Mouse (Mus musculus) embryonic facial prominence, embryonic 12.5 days (tissue): ENCODE data around the gene Cd302. TPM values are rescaled to one million over a fixed set of nuclear protein-coding genes. Genes with fewer than 3 reads are reported as not detected.

Experiments
- ATAC-seq: fragments of 200-750 bp; cut with Nextera tagmentation; 2 replicates; pipeline ENCODE4 v1.8.0; 2017; ENCODE audit not compliant: insufficient number of reproducible peaks, insufficient read depth, low FRiP score, low TSS enrichment
- H3K27ac ChIP-seq: fragments of 300-500 bp; sonication (generic); 2 replicates; pipeline ENCODE4 v1.5.1; 2016; ENCODE audit warnings: mild to moderate bottlenecking
- H3K27me3 ChIP-seq: fragments of 300-500 bp; sonication (generic); 2 replicates; pipeline ENCODE4 v1.6.1; 2016; ENCODE audit warnings: mild to moderate bottlenecking, moderate library complexity
- H3K36me3 ChIP-seq: fragments of 300-500 bp; sonication (generic); 2 replicates; pipeline ENCODE4 v1.6.1; 2016; ENCODE audit warnings: mild to moderate bottlenecking
- H3K4me1 ChIP-seq: fragments of 300-500 bp; sonication (generic); 2 replicates; pipeline ENCODE4 v1.6.1; 2016
- H3K4me2 ChIP-seq: fragments of 300-500 bp; sonication (generic); replicated peaks from 2 replicates; pipeline ENCODE4 v1.6.1; 2016; ENCODE audit warnings: mild to moderate bottlenecking, moderate library complexity
- H3K4me3 ChIP-seq: fragments of 300-500 bp; sonication (generic); 2 replicates; pipeline ENCODE4 v1.5.1; 2016; ENCODE audit warnings: mild to moderate bottlenecking
- H3K9ac ChIP-seq: fragments of 300-500 bp; sonication (generic); 2 replicates; pipeline ENCODE4 v1.6.1; 2016; ENCODE audit warnings: mild to moderate bottlenecking, moderate library complexity
- H3K9me3 ChIP-seq: fragments of 300-500 bp; sonication (generic); 2 replicates; pipeline ENCODE4 v1.6.1; 2016; ENCODE audit warnings: mild to moderate bottlenecking, moderate library complexity
- WGBS: fragments of 180-500 bp; shearing (Covaris S2); methylation state at CpG from one replicate; pipeline ENCODE4 v1.1.7; 2016; 5-methylcytosine and 5-hydroxymethylcytosine counted together
- polyA plus RNA-seq: library from polyadenylated mRNA; unstranded; fragments of >200 nt; fragmentation: Nextera tagmentation; extraction: Ambion mirVana; gene quantifications from 2 replicates; pipeline ENCODE4 v1.2.1, GENCODE M21; 2016

Gene Cd302
- polyA plus RNA-seq, 1 experiment from 2014 or later, result 37.9 TPM

DNA sequence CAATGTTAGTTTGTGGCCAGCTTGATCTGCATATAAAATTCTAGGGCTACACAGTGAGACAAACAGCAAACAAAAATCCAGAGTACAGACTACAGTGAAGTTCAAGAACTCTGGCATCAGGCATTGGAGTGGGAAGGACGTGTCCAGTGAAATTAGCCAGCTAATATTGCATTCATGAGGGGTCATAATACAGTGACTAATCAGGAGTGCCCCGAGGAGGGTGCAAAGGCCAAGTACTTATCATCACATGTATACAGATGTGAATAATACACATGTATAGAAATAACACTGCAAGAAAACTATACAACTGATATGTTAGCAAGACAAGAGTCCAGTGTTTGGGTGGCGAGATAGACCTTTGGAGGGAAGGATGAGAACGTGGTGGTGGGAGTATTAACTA, 31.5 kb downstream of the Cd302 start:
- no peaks in the 10 kb centered on the region for H3K4me1 ChIP-seq
- H3K4me3 ChIP-seq, result no peak overlapping the region
- peaks cover 17% of the 10 kb centered on the region for H3K36me3 ChIP-seq
- no peak overlapping the region for H3K4me2 ChIP-seq
- no peak overlapping the region for H3K9ac ChIP-seq
- H3K27ac ChIP-seq, result no peak overlapping the region
- no peaks in the 10 kb centered on the region for H3K9me3 ChIP-seq
- H3K27me3 ChIP-seq, result no peaks in the 10 kb centered on the region
- no peak for ATAC-seq
- 86% methylated on average over 4 of the region's 4 CpGs for WGBS

DNA sequence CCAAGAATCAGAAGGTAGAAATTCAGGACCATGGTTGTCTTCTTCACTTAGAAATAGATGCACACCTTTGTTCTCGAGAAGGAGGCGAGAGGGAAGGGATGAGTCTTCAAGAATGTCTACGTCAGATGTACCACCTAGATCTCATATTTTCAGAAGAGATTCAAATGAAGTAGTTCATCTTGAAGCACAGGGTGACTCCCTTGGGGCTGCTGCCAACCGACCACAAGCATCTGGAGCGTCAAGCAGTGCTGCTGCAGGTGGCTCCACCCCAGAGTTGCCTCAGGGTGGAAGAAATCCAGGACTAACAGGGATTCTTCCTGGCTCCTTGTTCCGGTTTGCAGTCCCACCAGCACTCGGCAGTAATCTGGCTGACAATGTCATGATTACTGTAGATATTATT, 49.8 kb downstream of the Cd302 start:
- no peak overlapping the region for H3K4me2 ChIP-seq
- 79% methylated on average over 7 of the region's 7 CpGs for WGBS
- no peak overlapping the region for H3K4me3 ChIP-seq
- no peak overlapping the region for H3K27ac ChIP-seq
- no peaks in the 10 kb centered on the region for H3K27me3 ChIP-seq
- no peak overlapping the region for H3K9ac ChIP-seq
- no peaks in the 10 kb centered on the region for H3K4me1 ChIP-seq
- H3K36me3 ChIP-seq, result peaks cover 67% of the 10 kb centered on the region
- no peaks in the 10 kb centered on the region for H3K9me3 ChIP-seq
- ATAC-seq, result no peak

DNA sequence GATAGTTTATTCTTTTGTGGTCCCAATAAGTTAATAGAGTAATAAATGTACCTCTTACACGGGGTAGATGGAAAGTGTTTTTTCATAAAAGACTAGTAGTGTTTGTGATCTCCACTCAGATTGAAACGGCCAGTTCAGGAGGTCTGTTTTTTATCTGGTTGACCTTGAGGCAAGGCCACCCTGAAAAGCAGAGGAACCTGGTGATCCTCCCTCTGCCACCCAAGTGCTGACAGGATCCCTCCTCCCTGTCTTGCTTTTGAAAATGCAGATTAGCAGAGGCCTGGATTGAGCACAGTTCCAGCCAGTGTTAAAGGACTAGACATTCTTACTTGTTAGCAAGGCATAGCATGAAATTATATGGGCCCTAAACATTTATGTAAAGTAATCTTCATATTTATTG, 51.1 kb downstream of the Cd302 start:
- no peaks in the 10 kb centered on the region for H3K27me3 ChIP-seq
- no peak overlapping the region for H3K27ac ChIP-seq
- H3K9ac ChIP-seq, result no peak overlapping the region
- H3K36me3 ChIP-seq, result peaks cover 62% of the 10 kb centered on the region
- ATAC-seq, result no peak
- H3K4me1 ChIP-seq, result no peaks in the 10 kb centered on the region
- 66% methylated on average over 2 of the region's 2 CpGs for WGBS
- no peaks in the 10 kb centered on the region for H3K9me3 ChIP-seq
- no peak overlapping the region for H3K4me3 ChIP-seq
- H3K4me2 ChIP-seq, result no peak overlapping the region

DNA sequence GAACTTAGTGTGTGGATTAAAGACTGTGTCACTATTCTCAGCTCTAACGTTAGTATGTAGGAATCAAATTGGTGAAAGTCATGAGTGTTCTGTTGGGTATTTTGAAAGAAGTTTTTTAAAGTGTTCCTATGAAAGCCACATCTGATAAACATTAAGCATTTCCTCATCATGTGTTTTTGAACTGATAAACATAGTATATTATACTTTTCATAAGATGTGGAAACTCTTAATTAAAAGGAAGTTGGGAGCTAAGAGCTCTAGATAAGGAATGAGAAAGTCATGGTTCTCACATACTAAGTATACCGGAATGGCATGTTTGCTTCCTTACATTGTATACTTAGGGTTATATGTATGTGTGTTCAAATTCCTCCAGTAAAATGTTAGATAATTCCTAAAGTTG, 53.9 kb downstream of the Cd302 start:
- no peak overlapping the region for H3K9ac ChIP-seq
- H3K4me3 ChIP-seq, result no peak overlapping the region
- peaks cover 43% of the 10 kb centered on the region for H3K36me3 ChIP-seq
- no peak for ATAC-seq
- H3K4me1 ChIP-seq, result no peaks in the 10 kb centered on the region
- H3K4me2 ChIP-seq, result no peak overlapping the region
- 86% methylated on average over 2 of the region's 2 CpGs for WGBS
- no peak overlapping the region for H3K27ac ChIP-seq
- H3K9me3 ChIP-seq, result no peaks in the 10 kb centered on the region
- H3K27me3 ChIP-seq, result no peaks in the 10 kb centered on the region

DNA sequence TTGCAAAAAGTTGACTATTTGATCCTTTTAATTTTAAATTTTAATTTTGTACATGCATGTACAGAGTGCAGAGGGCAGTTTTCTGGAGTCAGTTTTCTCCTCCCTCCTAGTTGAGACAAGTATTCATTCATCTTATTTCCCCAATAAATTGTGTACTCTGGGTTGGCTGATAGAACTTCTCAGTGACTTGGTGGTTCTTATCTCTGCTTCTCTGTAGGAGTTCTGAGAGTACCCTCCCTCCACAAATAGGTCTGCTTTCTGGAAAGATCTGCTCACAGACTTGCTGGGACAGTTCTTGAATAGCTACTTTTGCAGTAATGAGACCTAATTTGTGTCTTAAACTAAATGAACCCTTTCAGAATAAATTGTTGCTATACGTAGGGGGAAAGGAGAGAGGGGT, 55.8 kb downstream of the Cd302 start:
- H3K9ac ChIP-seq, result no peak overlapping the region
- no peaks in the 10 kb centered on the region for H3K9me3 ChIP-seq
- H3K4me1 ChIP-seq, result no peaks in the 10 kb centered on the region
- WGBS, result 71% methylated on average over 1 of the region's 1 CpGs
- ATAC-seq, result no peak
- peaks cover 31% of the 10 kb centered on the region for H3K36me3 ChIP-seq
- no peaks in the 10 kb centered on the region for H3K27me3 ChIP-seq
- H3K4me3 ChIP-seq, result no peak overlapping the region
- no peak overlapping the region for H3K27ac ChIP-seq
- H3K4me2 ChIP-seq, result no peak overlapping the region

DNA sequence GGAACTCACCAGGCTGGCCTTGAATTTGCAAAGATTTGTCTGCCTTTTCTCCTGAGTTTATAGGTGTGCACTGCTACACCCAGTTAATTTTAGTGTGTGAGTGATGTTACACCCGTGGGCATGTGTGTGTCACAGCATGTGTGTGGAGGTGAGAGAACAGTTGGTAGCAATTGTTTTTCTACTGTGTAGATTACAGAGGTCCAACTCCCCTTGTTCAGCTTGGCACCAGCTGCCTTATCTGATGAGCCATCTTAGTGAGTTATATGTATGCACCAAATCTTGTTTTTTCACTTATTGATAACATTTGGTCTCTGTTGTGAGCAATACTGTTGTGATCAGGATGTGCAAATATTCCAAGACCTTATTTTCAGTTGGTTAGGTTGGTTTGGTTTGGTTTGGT, 60.8 kb downstream of the Cd302 start:
- Histone ChIP-seq H3K9me3 (no peaks in the 10 kb centered on the region), H3K4me2 (no peak overlapping the region), H3K27me3 (no peaks in the 10 kb centered on the region), H3K4me3 (no peak overlapping the region), H3K36me3 (no peaks in the 10 kb centered on the region), H3K4me1 (no peaks in the 10 kb centered on the region), H3K9ac (no peak overlapping the region), H3K27ac (no peak overlapping the region)
- no peak for ATAC-seq
- WGBS, result 86% methylated on average over 1 of the region's 1 CpGs

DNA sequence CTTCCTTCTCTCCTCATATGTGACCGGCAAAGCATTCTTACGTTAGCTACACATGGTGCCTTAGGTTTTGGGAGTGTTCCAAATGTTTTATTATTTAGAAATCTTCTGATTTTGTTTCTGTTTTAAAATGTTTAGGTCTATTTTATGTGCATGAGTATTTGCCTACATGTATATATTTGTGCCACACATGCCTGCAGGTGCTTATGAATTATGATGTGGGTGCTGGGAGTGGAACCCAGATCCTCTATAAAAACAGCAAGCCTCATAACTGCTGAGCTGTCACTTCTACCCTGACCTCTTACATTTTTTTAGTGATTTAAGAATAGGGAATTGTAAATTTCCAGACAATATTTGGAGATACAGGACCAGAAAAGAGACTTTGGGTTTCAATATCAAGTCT, 62.3 kb downstream of the Cd302 start:
- no peak overlapping the region for H3K9ac ChIP-seq
- no peak overlapping the region for H3K4me3 ChIP-seq
- H3K4me2 ChIP-seq, result no peak overlapping the region
- H3K36me3 ChIP-seq, result no peaks in the 10 kb centered on the region
- H3K27me3 ChIP-seq, result no peaks in the 10 kb centered on the region
- no peaks in the 10 kb centered on the region for H3K9me3 ChIP-seq
- no peak for ATAC-seq
- WGBS, result 87% methylated on average over 2 of the region's 2 CpGs
- H3K4me1 ChIP-seq, result no peaks in the 10 kb centered on the region
- H3K27ac ChIP-seq, result no peak overlapping the region

DNA sequence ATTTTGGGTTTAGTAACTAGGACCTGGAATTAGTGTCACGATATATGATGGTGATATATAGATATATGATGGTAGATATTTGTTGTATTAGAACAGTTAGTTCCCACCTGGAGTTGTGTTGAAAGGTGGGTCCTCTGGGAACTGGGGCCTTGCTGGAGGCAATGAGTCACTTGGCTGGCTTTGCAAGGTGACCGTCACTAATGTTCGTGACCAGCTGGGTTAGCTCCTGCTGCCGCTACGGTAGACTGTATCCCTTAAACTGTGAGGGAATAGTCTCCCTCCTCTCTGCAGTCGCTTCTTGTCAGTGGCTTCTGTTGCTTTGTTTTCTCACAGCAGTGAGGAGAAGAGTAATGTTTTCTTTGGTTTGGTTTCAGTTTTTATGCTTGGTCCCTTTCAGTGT, 63.1 kb downstream of the Cd302 start:
- Histone ChIP-seq H3K27me3 (no peaks in the 10 kb centered on the region), H3K27ac (no peak overlapping the region), H3K4me2 (no peak overlapping the region), H3K36me3 (0 out of 2 replicates have a peak, but pooled peaks cover 4% of the 10 kb centered on the region), H3K9ac (no peak overlapping the region), H3K9me3 (no peaks in the 10 kb centered on the region), H3K4me3 (no peak overlapping the region), H3K4me1 (no peaks in the 10 kb centered on the region; the same call in 1 of the 2 replicates)
- 72% methylated on average over 6 of the region's 6 CpGs for WGBS
- no peak for ATAC-seq

DNA sequence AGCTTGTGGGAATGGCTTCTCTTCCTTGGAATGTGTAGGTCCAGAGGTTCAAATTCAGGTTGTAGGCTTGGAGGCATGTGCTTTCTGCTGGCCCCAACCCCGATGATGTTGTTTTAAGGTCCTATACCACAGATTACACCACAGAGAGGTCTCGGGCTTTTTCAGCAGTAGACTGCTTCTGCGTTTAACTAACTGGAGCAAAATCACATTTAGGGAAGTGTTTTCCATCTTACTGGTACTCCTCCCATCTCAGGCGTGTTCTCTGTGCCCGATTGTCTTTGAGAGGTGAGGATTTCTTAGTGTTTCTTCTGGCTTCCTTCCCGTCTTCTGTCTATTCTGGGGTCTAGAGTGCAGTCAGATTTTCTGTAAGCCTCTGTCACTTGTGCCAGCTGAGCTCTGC, 66.7 kb downstream of the Cd302 start:
- Histone ChIP-seq H3K4me2 (no peak overlapping the region), H3K27ac (no peak overlapping the region), H3K27me3 (no peaks in the 10 kb centered on the region), H3K4me1 (no peaks in the 10 kb centered on the region; the same call in 1 of the 2 replicates), H3K4me3 (no peak overlapping the region), H3K36me3 (0 out of 2 replicates have a peak, but pooled peaks cover 16% of the 10 kb centered on the region), H3K9ac (no peak overlapping the region), H3K9me3 (no peaks in the 10 kb centered on the region)
- WGBS, result 90% methylated on average over 6 of the region's 6 CpGs
- ATAC-seq, result no peak

DNA sequence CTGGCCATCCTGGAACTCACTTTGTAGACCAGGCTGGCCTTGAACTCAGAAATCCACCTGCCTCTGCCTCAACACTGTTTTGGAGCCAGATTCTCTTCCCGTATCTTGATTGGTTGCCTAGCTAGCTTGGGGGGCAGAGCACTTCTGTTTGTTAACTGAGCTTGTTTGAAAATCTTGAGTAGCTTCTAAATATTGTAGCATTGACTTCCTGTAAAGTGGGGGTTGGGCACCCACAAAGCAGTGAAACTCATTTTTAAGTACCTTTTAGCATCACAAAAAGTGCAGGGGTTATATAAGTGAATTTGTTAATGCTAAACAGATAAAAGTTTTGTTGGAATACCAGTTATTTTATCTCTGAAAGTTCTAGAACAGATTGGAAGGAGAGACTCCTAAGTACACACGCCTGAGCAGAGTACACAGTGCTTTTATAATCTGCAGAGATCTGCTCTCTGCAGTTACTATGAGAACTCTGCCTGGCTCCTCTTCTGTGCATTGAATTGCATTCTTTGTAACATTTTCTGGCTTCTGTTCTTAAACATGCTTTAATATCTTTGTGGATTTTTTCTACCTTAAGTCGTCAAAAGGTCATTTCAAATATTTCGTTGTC, 67.6 kb downstream of the Cd302 start:
- 92% methylated on average over 4 of the region's 4 CpGs for WGBS
- no peaks in the 10 kb centered on the region for H3K9me3 ChIP-seq
- H3K4me1 ChIP-seq, result peaks cover 4% of the 10 kb centered on the region
- no peak overlapping the region for H3K27ac ChIP-seq
- H3K4me3 ChIP-seq, result no peak overlapping the region
- H3K36me3 ChIP-seq, result 0 out of 2 replicates have a peak, but pooled peaks cover 16% of the 10 kb centered on the region
- no peak for ATAC-seq
- no peaks in the 10 kb centered on the region for H3K27me3 ChIP-seq
- H3K9ac ChIP-seq, result no peak overlapping the region
- no peak overlapping the region for H3K4me2 ChIP-seq

DNA sequence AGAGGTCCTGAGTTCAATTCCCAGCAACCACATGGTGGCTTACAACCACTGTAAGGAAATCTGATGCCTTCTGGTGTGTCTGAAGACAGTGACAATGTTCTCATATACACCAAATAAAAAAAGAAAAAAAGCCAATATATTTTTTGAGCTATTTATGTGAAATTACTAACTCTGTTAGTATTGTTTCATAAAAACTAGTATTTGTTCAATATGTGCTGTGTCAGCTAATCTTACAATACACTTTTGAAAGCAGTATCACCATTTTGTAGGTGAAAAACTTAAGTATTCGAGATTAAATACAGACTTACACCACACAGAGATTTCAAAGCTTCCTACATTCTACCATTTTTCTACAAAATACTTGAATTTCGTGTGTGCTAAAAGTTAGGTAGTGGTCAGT, 69.6 kb downstream of the Cd302 start:
- Histone ChIP-seq H3K4me2 (no peak overlapping the region), H3K27me3 (no peaks in the 10 kb centered on the region), H3K27ac (no peak overlapping the region), H3K9me3 (no peaks in the 10 kb centered on the region), H3K4me1 (peaks cover 14% of the 10 kb centered on the region), H3K36me3 (0 out of 2 replicates have a peak, but pooled peaks cover 19% of the 10 kb centered on the region), H3K9ac (no peak overlapping the region), H3K4me3 (no peak overlapping the region)
- ATAC-seq, result no peak
- 92% methylated on average over 2 of the region's 2 CpGs for WGBS

DNA sequence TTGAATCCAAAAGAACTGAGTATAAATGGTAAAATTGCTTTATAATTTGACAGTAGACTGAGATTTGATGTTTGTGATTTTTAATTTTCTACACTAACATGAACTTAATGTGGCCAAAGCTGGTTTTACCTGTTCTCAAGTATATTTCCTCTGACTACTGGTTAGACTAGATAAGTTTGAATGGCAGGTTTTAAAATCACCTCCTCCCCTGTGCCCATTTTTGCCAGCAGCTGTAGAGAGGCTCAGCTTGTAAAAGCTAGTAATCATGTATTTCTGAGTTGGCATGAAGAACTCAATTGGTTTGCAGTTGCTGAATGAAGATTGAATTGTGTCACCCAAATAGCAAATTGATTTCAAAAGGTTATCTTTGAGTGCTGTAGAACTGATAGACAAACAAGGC, 71.8 kb downstream of the Cd302 start:
- Histone ChIP-seq H3K4me1 (peaks cover 22% of the 10 kb centered on the region), H3K9me3 (no peaks in the 10 kb centered on the region), H3K4me2 (no peak overlapping the region), H3K9ac (no peak overlapping the region), H3K36me3 (0 out of 2 replicates have a peak, but pooled peaks cover 19% of the 10 kb centered on the region), H3K27me3 (no peaks in the 10 kb centered on the region), H3K27ac (no peak overlapping the region), H3K4me3 (no peak overlapping the region)
- no peak for ATAC-seq
